Mouse (Mus musculus) heart, postnatal 10 days (tissue): ENCODE measurements at regions not wholly inside any gene's neighbourhood (a gene's known extent, or its start where the extent isn't known, plus 50 kb on each side); places are given as distances from the start of the nearest gene placed in this dataset.

Experiments
- DNase-seq, 2 experiments: peaks; one replicate each; pipeline ENCODE4 v3.0.0; 2021
- intact Hi-C: fragments of 180-260 bp; cut with DNase I; formaldehyde crosslinking; loops from one replicate; pipeline ENCODE4 v1.15.1; 2025

- no peak for DNase-seq
- intact Hi-C loops: no loop called here
Observed at GRCm38 (mm10) chr11:71498299-71498698, 251.4 kb upstream of the Wscd1 start.

GRCm38 (mm10) chr11:71502156-71502555 is 247.6 kb upstream of the Wscd1 start:
- intact Hi-C loops: no loop called here
- DNase-seq: no peak

GRCm38 (mm10) chr11:71512271-71513066 is 237.3 kb upstream of the Wscd1 start:
- intact Hi-C loops: no loop called here
- DNase-seq: peak; percentile 9 to 11

- no peak for DNase-seq
- intact Hi-C loops: no loop called here
Observed at GRCm38 (mm10) chr11:71513067-71513350, 236.7 kb upstream of the Wscd1 start.

GRCm38 (mm10) chr11:71515264-71515663 is 234.5 kb upstream of the Wscd1 start:
- intact Hi-C loops: loop anchor here (5.0 kb wide), 1 partner anchor 68 kb away; no protein-coding TSS in a partner anchor
- peak; percentile 21 to 24 for DNase-seq

- intact Hi-C loops: loop anchor here (5.0 kb wide), 1 partner anchor 70 kb away; no protein-coding TSS in a partner anchor
Observed at GRCm38 (mm10) chr11:71517377-71517776, 232.3 kb upstream of the Wscd1 start.

GRCm38 (mm10) chr11:71527691-71528090 is 222.0 kb upstream of the Wscd1 start:
- intact Hi-C loops: no loop called here
- DNase-seq: no peak

More at GRCm38 (mm10) chr11:71517377-71517776, 232.3 kb upstream of the Wscd1 start:
- no peak for DNase-seq

GRCm38 (mm10) chr11:71528588-71528987 is 221.1 kb upstream of the Wscd1 start:
- no peak for DNase-seq
- intact Hi-C loops: no loop called here

- intact Hi-C loops: no loop called here
- DNase-seq: no peak
Observed at GRCm38 (mm10) chr11:71541178-71541845, 208.4 kb upstream of the Wscd1 start.

- intact Hi-C loops: no loop called here
- no peak for DNase-seq
Observed at GRCm38 (mm10) chr11:71557412-71557811, 192.3 kb upstream of the Wscd1 start.

- intact Hi-C loops: no loop called here
Observed at GRCm38 (mm10) chr11:71564831-71565230, 184.9 kb upstream of the Wscd1 start.

GRCm38 (mm10) chr11:71576801-71577200 is 172.9 kb upstream of the Wscd1 start:
- no peak for DNase-seq
- intact Hi-C loops: no loop called here

More at GRCm38 (mm10) chr11:71564831-71565230, 184.9 kb upstream of the Wscd1 start:
- no peak for DNase-seq

- intact Hi-C loops: no loop called here
- no peak for DNase-seq
Observed at GRCm38 (mm10) chr11:71581775-71582174, 167.9 kb upstream of the Wscd1 start.

- DNase-seq: no peak
- intact Hi-C loops: no loop called here
Observed at GRCm38 (mm10) chr11:71591014-71591413, 158.7 kb upstream of the Wscd1 start.

GRCm38 (mm10) chr11:71594250-71594847 is 155.4 kb upstream of the Wscd1 start:
- no peak for DNase-seq
- intact Hi-C loops: no loop called here

- intact Hi-C loops: no loop called here
- DNase-seq: no peak
Observed at GRCm38 (mm10) chr11:71597709-71598108, 152.0 kb upstream of the Wscd1 start.

- DNase-seq: no peak
- intact Hi-C loops: no loop called here
Observed at GRCm38 (mm10) chr11:71610782-71611181, 138.9 kb upstream of the Wscd1 start.

- no peak for DNase-seq
- intact Hi-C loops: no loop called here
Observed at GRCm38 (mm10) chr11:71615526-71615925, 134.2 kb upstream of the Wscd1 start.

- intact Hi-C loops: no loop called here
- DNase-seq: no peak
Observed at GRCm38 (mm10) chr11:71625501-71626191, 124.1 kb upstream of the Wscd1 start.

GRCm38 (mm10) chr11:71636111-71636510 is 113.6 kb upstream of the Wscd1 start:
- peak; percentile 0 to 2 for DNase-seq
- intact Hi-C loops: no loop called here

GRCm38 (mm10) chr11:71636785-71637184 is 112.9 kb upstream of the Wscd1 start:
- no peak for DNase-seq
- intact Hi-C loops: no loop called here
